Mouse (Mus musculus) G1E (cell line): ENCODE results near the gene Vps13d.

Source experiments
- CTCF ChIP-seq: IDR thresholded peaks from 2 replicates; pipeline ENCODE4 v1.5.1; 2012; ENCODE audit warnings: low read depth, low read length, inconsistent platforms, mixed read lengths
- GATA1 ChIP-seq: IDR thresholded peaks from 2 replicates; pipeline ENCODE4 v1.6.1; 2012; ENCODE audit warnings: borderline replicate concordance, low read length, inconsistent platforms, mixed read lengths
- TAL1 ChIP-seq: conservative IDR thresholded peaks from 2 replicates; pipeline ENCODE4 v1.6.1; 2012; ENCODE audit warnings: low read depth, low read length, inconsistent platforms, mixed read lengths

- TF ChIP-seq CTCF (no peak), TAL1 (no peak), GATA1 (no peak)
Observed at GRCm38 (mm10) chr4:145022815-145023214, 172.0 kb downstream of the Vps13d start.
